Mouse (Mus musculus) lung, postnatal 4 days (tissue): ENCODE results near the gene Zfp451.
A peak's percentile ranks its signal among the peaks of the same experiment; 100 is the strongest.
"Not testable (repeated sequence)": the region's sequence is repeated elsewhere in the genome, so short reads cannot be mapped to it uniquely, and the experiment has no call there.

ENCODE experiments used
- DNase-seq, 2 experiments: peaks; one replicate each; pipeline ENCODE4 v3.0.0; 2021

The Zfp451 gene

DNA sequence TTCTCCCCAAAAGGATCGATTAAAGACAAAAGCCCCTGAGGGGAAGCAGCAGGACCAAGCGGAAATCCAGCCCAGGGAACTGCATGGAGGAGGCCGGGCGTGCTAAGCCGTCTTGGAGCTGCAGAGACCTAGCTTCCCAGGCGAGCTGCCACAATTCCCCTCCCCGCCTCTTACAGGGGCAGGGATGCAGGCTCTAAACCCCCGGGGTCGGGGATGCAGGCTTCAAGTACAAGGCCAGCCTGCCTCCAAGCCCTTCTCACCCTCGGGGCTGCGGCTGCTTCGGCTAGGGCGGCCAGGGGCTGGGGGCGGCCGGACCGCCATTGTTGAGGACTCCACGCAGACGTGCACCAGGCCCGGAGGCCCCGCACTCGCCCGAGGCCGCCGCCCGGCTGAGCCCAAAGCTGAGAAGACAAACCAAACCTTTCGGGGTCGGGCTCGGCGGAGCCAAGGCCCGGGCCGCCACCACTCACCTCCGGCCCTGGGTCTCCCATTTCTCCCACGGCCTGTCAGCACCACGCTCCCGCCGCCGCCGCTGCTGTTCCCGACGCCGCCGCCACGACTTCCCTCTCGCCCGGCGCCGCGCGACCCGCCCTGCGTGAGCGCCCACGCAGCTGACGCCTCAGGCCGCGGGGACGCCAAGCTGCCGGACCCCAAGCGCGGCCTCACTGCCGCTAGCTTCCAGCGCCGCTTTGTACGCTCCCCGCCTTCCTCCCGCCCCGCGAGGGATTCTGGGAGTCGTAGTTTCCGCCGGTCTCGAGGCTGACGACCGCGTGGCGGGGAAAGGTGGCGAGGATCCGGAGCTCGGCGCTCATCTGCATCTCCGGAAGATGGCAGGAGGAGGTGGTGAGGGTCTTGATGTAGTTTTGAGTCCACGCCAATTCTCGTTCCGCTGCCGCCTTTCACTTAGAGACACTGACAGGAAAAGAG, at the start of gene Zfp451:
TSS of gene Zfp451 (minus strand) at position 728 of the 927 bp plus-strand sequence.
- peak; percentile 94 to 95 for DNase-seq

DNA sequence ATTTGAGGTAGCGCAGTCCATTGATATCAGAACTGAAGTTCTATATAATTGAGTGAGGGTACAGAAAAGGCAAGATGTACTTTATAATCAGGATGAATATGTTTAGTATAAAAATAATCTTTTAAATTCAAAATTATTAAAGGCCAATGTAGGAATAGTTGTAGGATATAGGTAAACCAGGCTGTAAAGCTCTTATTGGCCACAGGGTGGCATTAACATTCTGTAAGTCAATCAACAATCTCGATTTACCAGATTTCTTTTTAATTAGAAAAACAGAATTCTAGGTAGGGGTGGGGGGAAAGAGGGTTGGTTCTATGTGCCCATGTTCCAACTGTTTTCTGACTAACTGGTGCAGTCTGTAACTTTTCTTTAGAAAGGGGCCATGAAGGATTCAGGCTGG, 32.4 kb upstream of the Zfp451 start:
- no peak for DNase-seq

DNA sequence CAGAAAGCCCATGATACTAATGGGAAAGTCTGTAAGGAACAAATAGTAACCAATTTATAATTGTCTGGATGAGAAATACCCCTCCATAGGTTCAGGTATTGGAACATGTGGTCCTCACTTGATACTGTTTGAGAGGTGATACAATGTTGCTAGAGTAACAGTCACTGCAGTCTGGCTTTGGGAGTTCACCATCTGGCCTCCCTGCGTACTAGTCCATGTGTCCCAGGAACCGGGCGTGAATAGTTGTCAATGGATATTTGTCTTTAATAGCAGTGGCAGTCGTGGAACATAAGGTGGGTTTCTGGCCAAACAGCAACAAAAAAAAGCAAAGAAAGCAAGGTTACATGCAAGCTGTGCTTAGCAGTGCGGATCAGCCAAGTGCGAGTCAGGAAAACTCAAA, 29.4 kb upstream of the Zfp451 start:
- no peak for DNase-seq

DNA sequence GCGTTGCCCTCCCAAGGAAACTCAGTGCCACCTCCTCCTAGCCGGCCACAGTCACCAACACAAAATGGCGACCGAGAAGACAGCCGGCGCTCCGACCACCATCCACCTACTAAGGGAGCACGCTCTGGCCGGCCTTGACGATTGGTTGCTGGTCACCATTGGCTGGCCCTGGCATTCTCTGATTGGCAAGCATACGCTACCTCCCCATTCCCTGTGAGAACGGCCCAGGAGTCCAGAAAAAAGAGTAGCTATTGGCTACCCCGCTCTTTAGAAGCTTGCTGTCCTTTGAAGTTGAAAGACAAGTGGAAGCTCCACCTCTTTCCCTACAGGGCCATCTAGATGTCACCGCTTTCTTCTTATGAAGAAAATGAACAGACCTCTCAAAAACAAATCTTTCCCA, 24.6 kb upstream of the Zfp451 start:
- DNase-seq: not testable (repeated sequence)

DNA sequence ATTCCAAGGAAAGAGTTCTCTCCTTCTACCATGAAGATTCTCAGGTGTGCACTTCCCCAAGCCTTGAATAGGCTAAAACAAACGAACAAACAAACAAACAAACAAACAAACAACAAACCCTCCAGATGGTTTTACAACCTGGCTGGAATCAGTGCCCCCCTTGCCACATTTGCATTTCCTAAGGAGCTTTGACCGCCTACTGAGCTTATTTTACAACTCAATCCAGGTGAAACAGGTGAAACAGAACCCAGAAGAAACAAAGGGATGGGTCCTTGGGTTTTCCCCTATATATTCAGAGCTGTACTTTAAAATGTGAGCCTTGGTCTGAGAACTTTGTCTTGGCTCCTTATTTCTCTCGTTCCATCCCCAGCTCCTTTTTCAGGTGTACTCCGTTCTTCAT, 16.2 kb upstream of the Zfp451 start:
- DNase-seq: no peak

DNA sequence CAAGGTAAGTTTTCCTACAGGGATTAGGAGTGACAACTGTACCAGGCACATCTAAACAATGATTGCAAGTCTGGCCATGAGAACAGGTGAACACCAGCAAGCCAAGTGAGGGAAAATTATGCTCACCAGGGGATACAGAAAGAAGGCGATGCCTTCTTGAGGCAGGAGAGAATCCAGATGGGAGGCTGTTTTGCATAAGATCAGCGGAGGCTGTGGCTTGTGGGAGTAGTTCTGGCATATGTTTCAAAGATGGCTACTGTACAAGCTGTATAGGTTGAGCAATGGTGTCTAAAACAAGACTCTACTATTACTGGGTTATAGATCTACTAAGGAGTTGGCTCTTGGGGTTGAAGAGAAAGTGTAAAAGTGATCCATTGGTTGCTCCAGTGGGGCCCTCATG, 3.5 kb upstream of the Zfp451 start:
- DNase-seq: no peak

DNA sequence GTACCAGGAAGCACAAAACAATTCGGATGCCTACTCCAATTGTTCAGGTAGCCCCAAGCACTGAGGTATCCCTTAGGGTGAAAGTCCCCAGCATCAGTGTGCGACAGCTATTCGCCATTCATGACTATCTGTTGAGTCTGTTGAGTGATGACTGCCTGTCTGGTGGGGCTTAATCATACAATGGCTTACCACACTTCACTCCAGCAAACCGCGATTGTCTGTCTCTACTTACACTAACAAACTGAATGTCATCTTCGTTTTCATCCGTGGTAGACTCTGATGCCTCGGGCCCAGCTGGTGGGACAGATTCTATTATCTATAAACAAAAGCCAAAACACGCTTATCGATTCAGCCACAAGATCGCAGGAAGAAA, 914 bp downstream of the Zfp451 start:
- DNase-seq: no peak

DNA sequence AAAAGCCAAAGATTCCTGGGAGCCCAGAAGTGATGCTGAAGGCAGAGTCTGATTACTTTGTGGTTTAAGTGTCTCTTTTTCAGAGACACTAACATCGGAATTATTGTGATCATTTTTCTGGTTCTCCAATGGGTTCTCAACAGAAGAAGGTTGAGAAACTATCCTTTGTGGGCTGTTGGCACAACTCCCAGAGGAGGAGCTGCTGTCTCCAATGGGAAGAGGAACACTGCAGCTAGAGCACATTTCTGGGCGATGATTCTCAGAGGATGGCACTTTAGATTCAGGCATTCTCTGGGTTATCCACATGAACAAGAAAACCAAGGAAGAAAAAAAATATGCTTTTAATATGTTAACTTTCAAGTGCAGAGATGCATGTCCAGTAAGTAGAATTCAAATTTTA, 11.1 kb downstream of the Zfp451 start:
- no peak for DNase-seq

DNA sequence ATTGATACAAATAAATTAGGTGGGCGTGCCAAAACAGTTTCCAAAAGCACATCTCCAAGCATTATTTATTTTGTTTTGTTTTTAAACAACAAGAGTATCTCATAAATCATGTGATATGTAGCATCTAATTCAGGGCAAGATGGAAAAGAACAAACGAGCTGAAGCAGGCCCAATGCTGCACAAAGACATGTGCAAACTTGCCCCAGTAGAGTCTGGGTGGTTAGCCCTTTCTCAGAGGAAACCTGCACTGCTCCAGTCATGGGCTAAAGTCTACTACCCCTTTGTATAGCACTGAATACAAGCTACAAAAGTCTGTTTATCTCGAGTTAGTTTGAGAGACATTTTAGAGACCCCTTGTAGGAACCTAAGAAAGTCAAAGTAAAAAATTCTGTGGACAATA, 14.8 kb downstream of the Zfp451 start:
- DNase-seq: no peak

DNA sequence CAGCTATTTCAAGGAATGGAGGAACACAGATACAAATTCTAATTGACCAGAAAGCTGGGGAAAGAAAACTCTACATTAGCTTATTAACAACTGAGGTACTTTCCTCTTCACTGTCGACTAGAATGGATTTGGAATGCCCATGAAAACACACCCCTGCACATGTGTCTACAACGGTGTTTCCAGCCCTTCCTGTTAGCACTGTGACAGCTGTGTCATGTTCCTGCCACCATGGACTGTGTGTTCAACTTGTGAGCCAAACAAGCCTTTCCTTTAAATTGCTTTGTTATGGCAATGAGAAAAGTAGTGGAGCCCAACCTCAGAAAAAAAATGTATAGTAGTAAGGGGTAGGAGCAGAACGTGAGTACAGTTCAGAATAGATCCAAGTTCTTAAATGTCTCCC, 25.9 kb downstream of the Zfp451 start:
- DNase-seq: peak; percentile 48 to 64

DNA sequence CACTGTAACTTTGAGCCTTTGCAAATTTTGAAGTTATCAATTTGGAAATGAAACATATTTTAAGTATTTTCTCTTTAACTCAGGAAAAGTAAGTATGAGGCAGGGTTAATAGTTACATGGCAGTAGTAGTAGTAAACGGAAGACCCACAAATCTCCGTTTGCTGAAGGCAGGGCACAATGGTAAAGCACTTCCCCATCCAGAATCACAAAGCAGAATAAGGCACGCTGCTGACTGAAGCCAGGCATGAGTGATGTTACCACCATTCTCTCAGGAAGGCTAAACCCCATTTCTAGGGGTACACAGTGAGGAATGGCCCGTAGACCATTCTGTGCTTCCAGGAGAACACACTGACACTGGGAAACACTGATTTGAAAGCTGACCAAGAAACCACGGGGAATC, 26.3 kb downstream of the Zfp451 start:
- no peak for DNase-seq

DNA sequence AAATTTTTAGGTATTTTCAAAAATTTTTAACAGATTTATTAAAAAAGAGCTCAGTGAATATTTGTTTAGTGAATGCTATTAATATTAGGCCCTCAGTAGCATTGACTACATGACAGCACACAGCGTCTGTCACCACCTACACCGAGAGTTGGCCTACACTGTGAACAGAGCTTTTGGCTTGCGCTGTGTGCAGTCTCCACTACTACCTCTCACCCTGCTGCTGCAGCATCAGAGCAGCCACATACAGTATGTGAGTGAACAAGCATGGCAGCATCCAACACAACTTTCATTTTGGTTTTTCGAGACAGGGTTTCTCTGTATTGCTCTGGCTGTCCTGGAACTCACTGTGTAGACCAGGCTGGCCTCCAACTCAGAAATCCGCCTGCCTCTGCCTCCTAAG, 29.8 kb downstream of the Zfp451 start:
- no peak for DNase-seq

DNA sequence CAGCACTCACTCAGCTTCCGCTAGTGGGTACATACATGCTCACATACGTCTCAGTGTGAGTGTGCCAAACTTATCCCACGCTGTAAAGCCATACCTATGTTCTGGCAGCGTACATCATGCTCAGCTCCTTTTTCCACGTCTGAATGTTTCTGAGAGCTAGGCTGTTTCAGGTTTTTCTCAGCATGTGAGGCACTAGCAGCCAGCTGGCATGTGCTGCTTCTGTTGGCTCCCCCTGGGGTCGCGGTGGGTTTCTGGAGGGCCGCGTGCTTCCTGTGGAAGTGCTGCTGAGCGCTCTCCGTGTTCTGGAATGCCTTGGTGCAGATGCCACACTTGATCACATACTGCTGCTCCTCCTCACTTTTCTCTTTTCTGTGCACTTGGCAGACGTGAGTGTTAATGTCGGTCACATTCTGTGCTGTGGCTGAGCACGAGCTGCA, 38.2 kb downstream of the Zfp451 start:
- DNase-seq: no peak

DNA sequence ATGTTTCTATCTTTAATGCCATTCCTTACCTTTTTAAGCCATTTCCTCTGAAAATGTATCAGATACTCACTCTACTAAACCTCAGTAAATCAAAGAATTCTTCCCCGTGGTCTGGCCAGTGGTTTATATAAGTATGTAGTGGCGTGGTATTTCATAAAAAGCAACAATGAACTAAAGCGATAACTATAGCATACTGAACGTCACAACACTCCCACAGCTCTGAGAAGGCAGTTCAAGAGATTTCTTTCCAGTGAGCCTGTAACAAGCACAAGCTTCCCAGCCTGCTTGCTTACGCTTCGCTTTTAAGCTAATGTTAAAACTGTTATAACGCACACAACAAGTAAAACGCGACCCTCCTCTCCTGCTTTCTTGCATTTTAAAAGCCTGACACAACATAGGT, 42.3 kb downstream of the Zfp451 start:
- no peak for DNase-seq

DNA sequence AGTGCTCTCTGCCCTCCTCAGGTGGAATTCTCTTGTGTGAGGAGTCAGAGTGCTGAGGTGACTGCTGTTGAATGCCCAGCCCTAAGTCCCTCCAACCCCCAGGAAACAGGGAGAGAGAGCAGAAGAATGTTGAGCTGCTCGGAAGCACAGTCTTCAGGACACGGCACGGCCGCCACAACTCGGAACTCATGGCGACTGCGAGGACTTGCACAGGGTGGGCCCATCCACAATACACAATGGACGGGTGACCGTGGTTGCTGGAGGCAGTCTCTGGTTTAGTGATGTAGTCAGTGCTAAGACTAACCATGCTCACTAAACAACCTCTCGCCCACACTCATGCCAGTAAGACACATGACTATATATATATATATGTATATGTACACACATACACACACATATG, 42.8 kb downstream of the Zfp451 start:
- DNase-seq: no peak

DNA sequence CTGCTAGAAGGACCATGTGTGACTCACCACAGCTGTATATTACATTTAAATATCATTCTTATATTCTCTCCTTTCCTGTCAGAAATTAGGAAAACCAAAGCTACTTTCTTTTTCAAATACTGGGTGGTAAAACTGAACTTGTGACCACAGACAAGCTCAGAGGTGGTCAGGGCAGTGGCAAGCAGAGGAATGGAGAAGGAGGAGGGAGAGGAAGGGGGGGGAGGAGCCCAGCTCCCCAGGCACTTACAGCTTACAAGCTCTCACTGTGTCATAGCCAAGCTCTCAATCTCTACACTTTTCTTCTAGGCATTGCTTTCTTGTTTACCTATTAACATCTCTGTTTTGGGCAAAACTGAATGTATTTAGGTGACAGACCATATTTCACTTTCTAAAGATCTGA, 45.6 kb downstream of the Zfp451 start:
- DNase-seq: no peak

DNA sequence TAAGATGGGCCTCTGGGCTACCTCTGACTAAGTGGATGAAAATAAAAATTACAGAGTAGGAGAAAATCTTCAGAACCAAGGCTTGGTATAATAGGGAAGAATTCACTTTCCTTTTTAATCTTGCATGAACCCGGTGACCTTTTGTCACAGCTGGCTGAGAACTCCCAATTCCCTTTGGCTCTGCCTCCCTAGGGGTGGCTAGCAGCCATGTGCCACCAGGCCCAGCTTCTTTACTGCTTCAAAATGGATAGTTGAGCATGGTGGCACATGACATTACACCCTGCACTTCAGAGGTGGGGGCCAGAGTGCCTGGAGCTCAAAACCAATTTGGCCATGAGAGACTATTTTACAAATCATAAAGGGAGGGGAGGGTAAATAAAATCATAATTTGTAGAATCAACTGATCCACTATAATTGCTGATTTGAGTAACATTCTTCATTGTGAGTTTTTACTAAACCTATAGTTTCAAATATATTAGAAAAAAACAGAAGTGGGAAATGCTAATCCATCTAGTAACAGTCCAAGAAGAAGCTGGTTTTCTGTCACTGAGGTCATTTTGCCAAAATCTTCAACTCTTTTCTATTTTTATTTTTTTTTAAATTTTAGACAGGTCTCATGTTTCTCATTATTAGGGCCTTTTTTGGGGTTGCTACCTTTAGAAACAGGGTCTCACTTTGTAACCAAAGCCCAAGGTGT, 46.2 kb downstream of the Zfp451 start:
- no peak for DNase-seq

DNA sequence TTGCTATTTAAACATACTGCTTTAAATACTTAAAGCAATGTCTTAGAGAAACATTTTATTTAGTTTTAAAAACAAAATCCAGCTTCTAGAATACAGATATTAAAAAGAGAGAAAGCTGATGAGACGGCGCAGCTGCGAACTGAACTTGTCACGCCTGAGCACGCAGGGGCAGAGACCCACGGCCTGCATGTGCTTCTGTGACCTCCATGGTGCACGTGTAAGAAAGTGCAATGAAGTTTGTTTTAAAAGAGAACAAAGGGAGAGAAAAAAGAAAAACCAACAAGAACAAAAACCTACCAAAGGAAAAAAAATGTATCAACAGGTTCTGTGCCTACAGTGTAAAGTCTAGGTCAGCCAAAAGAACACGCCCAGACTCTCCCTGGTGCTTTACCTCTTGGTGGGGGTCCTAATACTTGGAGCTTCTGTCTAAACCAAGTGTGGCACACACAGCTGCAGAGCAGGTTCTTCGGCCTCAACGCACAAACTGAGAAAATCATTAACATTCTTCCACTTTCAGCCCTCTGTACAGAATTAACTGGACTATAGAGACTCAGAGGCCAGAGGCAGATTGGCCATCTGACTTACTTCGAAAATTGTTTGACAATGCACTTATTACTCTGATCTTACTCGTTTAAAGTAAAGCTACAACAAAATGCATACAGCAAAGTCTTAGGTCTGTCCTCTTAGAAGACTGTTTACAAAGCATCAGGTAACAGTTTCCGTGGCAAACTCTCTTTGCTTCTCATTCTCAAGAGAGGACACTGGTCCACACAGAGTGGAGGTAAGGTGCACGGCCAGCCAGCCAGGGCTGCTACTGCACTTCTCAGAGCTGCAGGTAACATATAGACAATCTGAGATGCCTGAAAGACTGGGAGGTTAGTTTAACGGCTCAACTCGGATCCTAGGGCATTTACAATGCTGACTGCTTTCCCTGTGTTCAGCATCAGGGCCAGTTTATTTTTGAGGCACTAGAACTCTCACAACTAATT, 47.6 kb downstream of the Zfp451 start:
- no peak for DNase-seq

DNA sequence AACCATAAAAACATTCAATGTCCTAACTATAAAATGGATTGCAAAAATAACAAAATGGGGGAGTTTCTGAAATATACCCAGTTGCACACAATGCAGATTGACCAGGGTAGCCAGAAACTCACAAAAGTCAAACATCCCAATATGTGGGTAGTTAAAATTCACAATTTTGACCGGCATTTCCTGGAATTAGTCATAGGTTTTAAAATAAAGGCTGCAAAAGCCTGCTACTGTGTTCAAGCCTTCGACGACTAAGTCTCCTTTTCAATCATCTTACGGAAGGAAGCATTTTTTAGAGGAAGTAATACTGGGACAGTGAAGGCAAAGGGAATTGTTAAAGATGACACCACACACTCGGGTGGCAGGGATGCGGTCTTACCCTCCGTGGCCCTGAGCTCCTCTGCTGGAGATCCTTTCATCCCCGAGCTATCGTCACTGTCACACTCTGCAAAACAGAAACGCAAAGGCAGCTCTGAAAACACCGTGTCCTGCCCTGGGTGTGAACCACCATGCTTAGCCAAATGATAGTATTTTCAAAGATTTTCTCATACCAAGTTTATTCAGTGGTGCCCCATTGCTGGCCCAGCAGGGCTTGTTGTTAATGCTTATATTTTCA, 48.8 kb downstream of the Zfp451 start:
- no peak for DNase-seq

DNA sequence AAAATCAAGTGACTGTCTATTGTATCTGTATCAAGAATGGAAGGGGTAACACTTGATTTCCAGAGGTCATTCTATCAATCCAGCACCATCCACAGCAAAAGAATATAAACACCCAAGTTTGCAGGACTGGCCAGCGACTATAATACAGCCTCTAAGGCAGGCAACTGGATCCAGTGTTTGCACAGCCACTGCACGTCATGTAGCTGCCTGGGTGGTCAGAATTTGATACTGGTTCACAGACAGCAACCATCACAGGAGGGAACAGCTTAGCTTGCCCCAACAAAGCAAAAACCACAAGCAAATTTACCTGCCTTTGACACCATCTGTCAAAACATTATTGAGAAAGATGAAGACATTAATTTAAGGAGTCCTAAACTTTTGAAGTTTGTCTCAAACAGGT, 50.6 kb downstream of the Zfp451 start:
- DNase-seq: no peak

DNA sequence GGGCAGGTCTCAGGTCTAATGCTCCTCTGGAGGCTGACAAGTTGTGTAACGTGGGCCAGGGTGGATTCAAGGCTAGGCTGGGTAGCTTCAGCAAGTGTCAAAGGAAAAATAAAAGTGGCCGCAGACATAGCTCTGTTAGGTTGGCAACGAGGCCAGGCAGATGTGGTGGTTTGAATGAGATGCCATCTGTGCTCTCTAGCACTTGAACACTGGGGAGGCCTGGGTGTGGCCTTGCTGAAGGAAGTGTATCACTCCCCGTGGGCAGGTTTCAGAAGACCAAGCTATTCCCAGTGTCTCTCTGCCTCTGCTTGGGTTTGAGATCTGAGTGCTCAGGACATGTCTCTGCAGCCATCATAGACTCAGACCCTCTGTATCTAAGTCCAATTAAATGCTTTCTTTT, 55.9 kb downstream of the Zfp451 start:
- DNase-seq: no peak

DNA sequence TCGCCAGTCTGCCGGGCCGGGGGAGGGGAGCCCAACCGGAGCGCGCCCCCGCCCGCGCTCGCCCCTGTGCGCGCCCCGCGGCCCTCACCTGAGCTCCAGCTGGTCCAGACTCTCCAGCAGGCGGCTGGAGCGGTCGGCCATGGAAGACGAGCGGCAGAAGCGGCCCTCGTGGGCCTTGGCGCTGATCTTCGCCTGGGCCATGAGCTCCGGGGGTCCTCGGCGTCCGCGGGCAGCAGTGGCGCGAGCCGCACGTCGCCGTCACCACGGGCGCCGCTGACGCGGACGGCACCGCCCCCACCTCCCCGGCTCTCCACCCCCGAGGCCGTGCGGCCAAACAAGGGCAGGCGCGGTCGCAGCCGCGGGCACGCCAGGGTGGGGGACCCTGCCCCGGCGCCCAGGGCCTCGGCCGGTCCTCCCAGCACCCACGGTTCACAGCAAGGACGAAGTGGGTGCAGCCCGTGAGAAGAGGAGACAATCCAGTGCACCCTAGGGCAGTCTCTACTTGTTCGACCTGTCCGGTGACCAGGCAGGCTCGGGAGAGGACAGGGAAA, 56.8 kb downstream of the Zfp451 start, which contains the start of gene Bag2:
TSS of gene Bag2 (minus strand) at position 305 of the 551 bp plus-strand sequence.
- DNase-seq: peak; percentile 76 to 81
